8 mouse cellular contexts compared by ENCODE assay signal in genomic region chr16:18629390-18630231, GRCm38 (mm10). TPM values are rescaled to one million over a fixed set of nuclear protein-coding genes. Genes with fewer than 3 reads are reported as not detected.
A peak's percentile ranks its signal among the peaks of the same experiment; 100 is the strongest.
DNase-seq lines count a peak whose midpoint lies in the region; ATAC-seq lines count a peak whose summit lies in the region.

Sept5 (minus strand) TSS chr16:18629954.

- peak; percentile 62 for ATAC-seq in intestine, embryonic 16.5 days
- ATAC-seq in midbrain, embryonic 11.5 days (ENCODE audit: low FRiP score), result peak; percentile 68
- peak; percentile 48 for ATAC-seq in stomach, embryonic 15.5 days (ENCODE audit: insufficient read depth, low FRiP score, low read depth)

- DNase-seq in thymus, postnatal 14 days, result peak; percentile 46
- no peak for DNase-seq in thymus, adult 18-20 months
- peak; percentile 75 for DNase-seq in embryo, embryonic 10.5 days (ENCODE audit: low spot score)
- DNase-seq in gonadal fat pad, adult 2 months (ENCODE audit: low read depth), result no peak
- peak; percentile 79 for DNase-seq in limb, embryonic 10.5 days (ENCODE audit: low spot score)
- peak; percentile 95 for DNase-seq in midbrain, embryonic 11.5 days (ENCODE audit: low spot score, missing footprints)

- H3K9ac ChIP-seq in intestine, embryonic 16.5 days (ENCODE audit: low read depth, low read length), result peak within 1 kb of the TSS; percentile 90
- peak within 1 kb of the TSS; percentile 89 for H3K9ac ChIP-seq in midbrain, embryonic 11.5 days (ENCODE audit: low read length)
- H3K9ac ChIP-seq in stomach, embryonic 15.5 days, result peak within 1 kb of the TSS; percentile 73

- H3K27me3 ChIP-seq in intestine, embryonic 16.5 days (replicated peaks; ENCODE audit: control insufficient read depth, insufficient read depth, low read length), result peaks cover 14% of the 10 kb centered on the region
- H3K27me3 ChIP-seq in limb, embryonic 10.5 days (ENCODE audit: low read depth, poor library complexity, severe bottlenecking), result peaks cover 70% of the 10 kb centered on the region
- H3K27me3 ChIP-seq in midbrain, embryonic 11.5 days (ENCODE audit: control insufficient read depth, insufficient read depth, low read length), result peaks cover 37% of the 10 kb centered on the region
- peaks cover 18% of the 10 kb centered on the region for H3K27me3 ChIP-seq in stomach, embryonic 15.5 days (replicated peaks)

- WGBS in intestine, embryonic 16.5 days, result under 1% methylated on average over 63 of the region's 93 CpGs
- 1% methylated on average over 81 of the region's 93 CpGs for WGBS in limb, embryonic 10.5 days
- under 1% methylated on average over 54 of the region's 93 CpGs for WGBS in midbrain, embryonic 11.5 days
- under 1% methylated on average over 92 of the region's 93 CpGs for WGBS in stomach, embryonic 15.5 days

- peak within 1 kb of the TSS; percentile 57 for H3K27ac ChIP-seq in intestine, embryonic 16.5 days (ENCODE audit: low read length)
- peak within 1 kb of the TSS; percentile 89 for H3K27ac ChIP-seq in limb, embryonic 10.5 days
- peak within 1 kb of the TSS; percentile 54; the same call in 1 of the 2 replicates for H3K27ac ChIP-seq in midbrain, embryonic 11.5 days (ENCODE audit: low read depth, low read length)
- no peak within 1 kb of the TSS for H3K27ac ChIP-seq in stomach, embryonic 15.5 days

- no peaks in the 10 kb centered on the region for H3K9me3 ChIP-seq in intestine, embryonic 16.5 days (ENCODE audit: control insufficient read depth, low read length)
- no peaks in the 10 kb centered on the region for H3K9me3 ChIP-seq in limb, embryonic 10.5 days (replicated peaks)
- no peaks in the 10 kb centered on the region for H3K9me3 ChIP-seq in midbrain, embryonic 11.5 days (ENCODE audit: control insufficient read depth, low read length)
- H3K9me3 ChIP-seq in stomach, embryonic 15.5 days, result no peaks in the 10 kb centered on the region

- H3K4me2 ChIP-seq in intestine, embryonic 16.5 days (ENCODE audit: low read depth, low read length), result peak within 1 kb of the TSS; percentile 93
- peak within 1 kb of the TSS; percentile 69 for H3K4me2 ChIP-seq in midbrain, embryonic 11.5 days
- peak within 1 kb of the TSS; percentile 91 for H3K4me2 ChIP-seq in stomach, embryonic 15.5 days

- H3K4me1 ChIP-seq in intestine, embryonic 16.5 days (ENCODE audit: control insufficient read depth, insufficient read depth, low read length), result peaks cover 48% of the 10 kb centered on the region
- peaks cover 36% of the 10 kb centered on the region for H3K4me1 ChIP-seq in limb, embryonic 10.5 days
- H3K4me1 ChIP-seq in midbrain, embryonic 11.5 days (ENCODE audit: control insufficient read depth, insufficient read depth, low read length), result peaks cover 24% of the 10 kb centered on the region
- peaks cover 28% of the 10 kb centered on the region for H3K4me1 ChIP-seq in stomach, embryonic 15.5 days

- peak within 1 kb of the TSS; percentile 81 for H3K4me3 ChIP-seq in intestine, embryonic 16.5 days (ENCODE audit: low read length)
- H3K4me3 ChIP-seq in limb, embryonic 10.5 days, result peak within 1 kb of the TSS; percentile 83
- peak within 1 kb of the TSS; percentile 79 for H3K4me3 ChIP-seq in midbrain, embryonic 11.5 days (ENCODE audit: low read depth, low read length)
- peak within 1 kb of the TSS; percentile 73 for H3K4me3 ChIP-seq in stomach, embryonic 15.5 days (replicated peaks)

- H3K36me3 ChIP-seq in intestine, embryonic 16.5 days (ENCODE audit: control insufficient read depth, insufficient read depth, low read length), result no peaks in the 10 kb centered on the region
- peaks cover 5% of the 10 kb centered on the region for H3K36me3 ChIP-seq in limb, embryonic 10.5 days
- peaks cover 1% of the 10 kb centered on the region; the same call in 1 of the 2 replicates for H3K36me3 ChIP-seq in midbrain, embryonic 11.5 days (ENCODE audit: control insufficient read depth, insufficient read depth, low read length)
- no peaks in the 10 kb centered on the region for H3K36me3 ChIP-seq in stomach, embryonic 15.5 days

RNA-seq across cellular contexts. Expression of gene Sept5, which starts in this region (rescaled TPM):
- polyA plus RNA-seq in gonadal fat pad, adult 2 months (2012; rRNA removed), result 11.9 and 13.7 TPM in 2 replicates
- 52.2 and 52.5 TPM in 2 replicates for polyA plus RNA-seq in intestine, embryonic 16.5 days (2015; fragmentation: Nextera tagmentation; extraction: Ambion mirVana)
- polyA plus RNA-seq in limb, embryonic 10.5 days (2016; fragmentation: Nextera tagmentation; extraction: Ambion mirVana), result 19.4 and 29.1 TPM in 2 replicates
- 40.7 and 52.0 TPM in 2 replicates for polyA plus RNA-seq in midbrain, embryonic 11.5 days (2014; fragmentation: Nextera tagmentation; extraction: Ambion mirVana)
- 21.7 and 22.9 TPM in 2 replicates for polyA plus RNA-seq in stomach, embryonic 15.5 days (2015; fragmentation: Nextera tagmentation; extraction: Ambion mirVana)

Comparison
In these comparisons a context has a peak if more than half of its experiments do, and no peak if none do; other contexts are left out.
1. DNase-seq: peak in thymus, postnatal 14 days (single experiment), embryo, embryonic 10.5 days (single experiment), limb, embryonic 10.5 days (single experiment) and midbrain, embryonic 11.5 days (single experiment); none in thymus, adult 18-20 months (0 of 2) and gonadal fat pad, adult 2 months (single experiment).
2. Peak in every context shown above with its lines, with median percentiles within 50 percentile points of each other: ATAC-seq, H3K4me2 ChIP-seq, H3K4me3 ChIP-seq and H3K9ac ChIP-seq.